Mouse (Mus musculus) heart, adult 2 months (tissue): ENCODE measurements around the gene Tango6. TPM values are rescaled to one million over a fixed set of nuclear protein-coding genes. Genes with fewer than 3 reads are reported as not detected.

Source experiments
- DNase-seq, 2 experiments: peaks; one replicate each; pipeline ENCODE4 v3.0.0; 2021
- H3K27ac ChIP-seq: fragments of 200-600 bp; 2 replicates; pipeline ENCODE4 v1.8.1; 2022
- H3K27me3 ChIP-seq: fragments of 200-500 bp; 2 replicates; pipeline ENCODE4 v1.6.1; 2012; ENCODE audit warnings: mild to moderate bottlenecking, low read length, inconsistent platforms, mixed read lengths; ENCODE audit not compliant: control insufficient read depth, insufficient read depth
- H3K36me3 ChIP-seq: fragments of 200-500 bp; 2 replicates; pipeline ENCODE4 v1.6.1; 2012; ENCODE audit warnings: low read length, inconsistent platforms; ENCODE audit not compliant: control insufficient read depth, insufficient read depth
- H3K4me1 ChIP-seq: fragments of 200-500 bp; 2 replicates; pipeline ENCODE4 v1.6.1; 2011; ENCODE audit warnings: low read length; ENCODE audit not compliant: control insufficient read depth, insufficient read depth
- H3K4me3 ChIP-seq: fragments of 200-600 bp; 2 replicates; pipeline ENCODE4 v1.8.1; 2022
- H3K79me2 ChIP-seq: fragments of 200-500 bp; replicated peaks from 2 replicates; pipeline ENCODE4 v1.6.1; 2012; ENCODE audit warnings: mild to moderate bottlenecking, inconsistent platforms, low read length, moderate library complexity, mixed read lengths; ENCODE audit not compliant: control insufficient read depth, insufficient read depth
- H3K9ac ChIP-seq: fragments of 200-500 bp; 2 replicates; pipeline ENCODE4 v1.6.1; 2012; ENCODE audit warnings: low read depth, mild to moderate bottlenecking, control low read depth, inconsistent platforms, low read length, mixed read lengths
- CTCF ChIP-seq: fragments of 200-600 bp; IDR thresholded peaks from 2 replicates; pipeline ENCODE4 v1.8.1; 2022; ENCODE audit warnings: antibody characterized with exemption, mild to moderate bottlenecking, moderate library complexity
- EP300 ChIP-seq: fragments of 200-500 bp; IDR thresholded peaks from 2 replicates; pipeline ENCODE4 v1.6.1; 2011; ENCODE audit warnings: low read depth, low read length, control low read depth; ENCODE audit not compliant: insufficient read depth
- POLR2A ChIP-seq: fragments of 200-500 bp; IDR thresholded peaks from 2 replicates; pipeline ENCODE4 v1.6.1; 2011; ENCODE audit warnings: mild to moderate bottlenecking, low read depth, low read length, control low read depth; ENCODE audit not compliant: insufficient read depth
- WGBS: fragments of 180-500 bp; shearing (Covaris S2); methylation state at CpG from one replicate; pipeline ENCODE4 v1.1.7; 2018; 5-methylcytosine and 5-hydroxymethylcytosine counted together
- intact Hi-C: fragments of 180-260 bp; cut with DNase I; formaldehyde crosslinking; loops from one replicate; pipeline ENCODE4 v1.15.1; 2025
- polyA plus RNA-seq: library from polyadenylated mRNA; depleted of rRNA; stranded (reverse); fragments of >200 nt; gene quantifications from 2 replicates; pipeline ENCODE4 v1.2.3, GENCODE M21; 2012
- total RNA-seq, 2 experiments: library from RNA; stranded (reverse); gene quantifications; 2 replicates each; pipeline ENCODE4 v1.2.3; 2021

Tango6 gene
- total and polyA plus RNA-seq, 3 experiments: 5.2 to 10.5 (median 10.2) TPM

- no peak for DNase-seq
- 51% methylated on average over 6 of the region's 6 CpGs for WGBS
- no peak overlapping the region; the same call in 1 of the 2 replicates for H3K27ac ChIP-seq
- peaks cover 8% of the 10 kb centered on the region for H3K36me3 ChIP-seq
- TF ChIP-seq CTCF (no peak), EP300 (no peak), POLR2A (no peak)
- H3K79me2 ChIP-seq: no peaks in the 10 kb centered on the region
- intact Hi-C loops: loop anchor here (5.0 kb wide), 2 partner anchors 65 to 100 kb away; partner anchors contain the start of gene Has3
- H3K4me1 ChIP-seq: peaks cover 16% of the 10 kb centered on the region
- no peak overlapping the region for H3K9ac ChIP-seq
- H3K4me3 ChIP-seq: no peak overlapping the region
- H3K27me3 ChIP-seq: no peaks in the 10 kb centered on the region
Measured at GRCm38 (mm10) chr8:106772094-106772493, 89.2 kb downstream of the Tango6 start.

DNA sequence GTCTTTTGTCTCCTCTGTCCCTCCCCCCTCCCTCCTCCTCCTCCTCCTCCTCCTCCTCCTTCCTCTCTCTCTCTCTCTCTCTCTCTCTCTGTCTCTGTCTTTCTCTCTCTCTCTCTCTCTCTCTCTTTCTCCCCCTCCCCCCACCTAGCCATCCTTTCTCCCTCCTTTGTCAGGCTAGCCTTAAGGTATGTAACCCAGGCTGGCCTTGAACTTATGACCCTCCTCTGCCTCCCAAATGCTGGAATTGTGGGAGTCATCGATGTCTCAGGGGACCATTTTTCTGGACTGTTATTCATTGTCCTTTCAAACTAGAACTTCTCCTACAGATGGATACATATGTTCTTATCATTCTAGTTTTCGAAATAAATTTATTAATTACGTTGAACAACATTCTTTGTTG lies 89.6 kb downstream of the Tango6 start:
- Histone ChIP-seq H3K79me2 (no peaks in the 10 kb centered on the region), H3K27ac (no peak overlapping the region; the same call in 1 of the 2 replicates), H3K4me1 (peaks cover 16% of the 10 kb centered on the region), H3K36me3 (peaks cover 8% of the 10 kb centered on the region), H3K27me3 (no peaks in the 10 kb centered on the region), H3K4me3 (no peak overlapping the region), H3K9ac (no peak overlapping the region)
- intact Hi-C loops: loop anchor here (5.0 kb wide), 2 partner anchors 65 to 100 kb away; partner anchors contain the start of gene Has3
- DNase-seq: no peak
- TF ChIP-seq CTCF (no peak), POLR2A (no peak), EP300 (no peak)
- WGBS: 76% methylated on average over 3 of the region's 3 CpGs

GRCm38 (mm10) chr8:106774567-106775320 lies 91.9 kb downstream of the Tango6 start:
- H3K36me3 ChIP-seq: peaks cover 8% of the 10 kb centered on the region
- no peak for DNase-seq
- WGBS: 73% methylated on average over 8 of the region's 8 CpGs
- no peak overlapping the region for H3K27ac ChIP-seq
- H3K27me3 ChIP-seq: no peaks in the 10 kb centered on the region
- peaks cover 16% of the 10 kb centered on the region for H3K4me1 ChIP-seq
- TF ChIP-seq CTCF (no peak), POLR2A (no peak), EP300 (no peak)
- H3K79me2 ChIP-seq: no peaks in the 10 kb centered on the region
- intact Hi-C loops: loop anchor here (5.0 kb wide), 2 partner anchors 63 to 98 kb away; partner anchors contain the start of gene Has3
- H3K4me3 ChIP-seq: no peak overlapping the region
- no peak overlapping the region for H3K9ac ChIP-seq

- H3K79me2 ChIP-seq: no peaks in the 10 kb centered on the region
- H3K27me3 ChIP-seq: no peaks in the 10 kb centered on the region
- whole genome bisulfite sequencing: 65% methylated on average over 4 of the region's 4 CpGs
- peaks cover 2% of the 10 kb centered on the region; the same call in 1 of the 2 replicates for H3K36me3 ChIP-seq
- H3K27ac ChIP-seq: no peak overlapping the region
- TF ChIP-seq POLR2A (no peak), CTCF (no peak), EP300 (no peak)
- H3K9ac ChIP-seq: no peak overlapping the region
- DNase-seq: no peak
- intact Hi-C loops: no loop called here
- H3K4me3 ChIP-seq: no peak overlapping the region
- peaks cover 1% of the 10 kb centered on the region; the same call in 1 of the 2 replicates for H3K4me1 ChIP-seq
Measured at GRCm38 (mm10) chr8:106789623-106790022, 106.8 kb downstream of the Tango6 start.

DNA sequence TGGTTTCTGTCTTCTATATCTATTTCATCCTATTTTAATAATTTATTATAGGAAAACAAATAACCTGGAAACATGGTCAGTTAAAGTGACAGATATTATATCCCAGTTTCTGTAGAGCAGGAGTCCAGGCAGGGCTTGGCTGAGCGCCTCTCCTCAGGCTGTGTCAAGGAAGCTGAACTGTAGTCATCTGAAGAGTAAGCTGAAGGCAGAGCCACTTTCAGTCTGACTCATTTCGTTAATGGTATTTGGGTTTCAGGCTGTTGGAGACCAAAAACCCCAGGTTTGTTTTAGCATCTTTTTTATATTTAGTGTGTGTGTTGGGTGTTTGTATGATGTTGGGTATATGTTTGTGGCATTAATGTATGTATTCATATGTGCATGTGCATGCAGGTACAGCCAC lies 112.0 kb downstream of the Tango6 start:
- WGBS: 91% methylated on average over 2 of the region's 2 CpGs
- no peaks in the 10 kb centered on the region for H3K36me3 ChIP-seq
- H3K4me3 ChIP-seq: no peak overlapping the region
- intact Hi-C loops: no loop called here
- no peaks in the 10 kb centered on the region for H3K79me2 ChIP-seq
- TF ChIP-seq CTCF: no peak
- TF ChIP-seq POLR2A: no peak
- TF ChIP-seq EP300: no peak
- H3K27ac ChIP-seq: no peak overlapping the region
- H3K4me1 ChIP-seq: peaks cover 3% of the 10 kb centered on the region
- no peak overlapping the region for H3K9ac ChIP-seq
- DNase-seq: no peak
- H3K27me3 ChIP-seq: no peaks in the 10 kb centered on the region

GRCm38 (mm10) chr8:106799821-106800220 lies 117.0 kb downstream of the Tango6 start:
- Histone ChIP-seq H3K4me3 (no peak overlapping the region), H3K9ac (no peak overlapping the region), H3K36me3 (peaks cover 2% of the 10 kb centered on the region), H3K27me3 (no peaks in the 10 kb centered on the region), H3K79me2 (no peaks in the 10 kb centered on the region), H3K27ac (no peak overlapping the region), H3K4me1 (peaks cover 5% of the 10 kb centered on the region)
- 49% methylated on average over 1 of the region's 1 CpGs for WGBS
- intact Hi-C loops: no loop called here
- no peak for DNase-seq
- TF ChIP-seq EP300 (no peak), CTCF (no peak), POLR2A (no peak)
